Mouse (Mus musculus): Measurements from ENCODE around the gene Ecm1. TPM values are rescaled to one million over a fixed set of nuclear protein-coding genes. Genes with fewer than 3 reads are reported as not detected.

Gene Ecm1
- polyA plus RNA-seq, 1 experiment from 2014 or later: 11.1 TPM

DNA sequence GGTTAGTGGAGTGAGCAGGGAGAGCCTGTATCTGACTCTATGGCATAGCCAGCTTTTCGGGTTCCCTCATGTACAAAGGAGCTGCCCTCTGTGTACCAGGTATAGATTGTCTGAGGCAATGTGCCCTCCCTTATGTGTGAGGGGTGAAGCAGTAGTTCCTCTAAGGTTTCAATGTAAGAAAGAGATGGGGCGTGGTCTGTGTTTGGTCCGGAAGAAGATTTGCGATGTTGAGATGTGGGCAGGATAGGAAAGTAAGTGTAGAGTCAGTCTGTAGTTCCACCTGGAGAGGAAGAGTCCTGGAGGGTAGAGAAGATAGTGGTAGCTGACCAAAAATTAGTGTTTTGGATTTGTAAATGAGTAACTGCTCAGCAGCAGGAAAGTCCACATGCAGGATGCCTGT, 30.3 kb downstream of the Ecm1 start:
- Histone ChIP-seq H3K27me3 (ENCODE audit: control insufficient read depth, insufficient read depth, low read length) (no peaks in the 10 kb centered on the region), H3K4me3 (replicated peaks; ENCODE audit: low read length) (no peak overlapping the region), H3K9ac (no peak overlapping the region), H3K4me1 (replicated peaks; ENCODE audit: control insufficient read depth, insufficient read depth, low read length) (no peaks in the 10 kb centered on the region), H3K9me3 (ENCODE audit: control insufficient read depth, low read length) (no peaks in the 10 kb centered on the region), H3K27ac (no peak overlapping the region), H3K4me2 (replicated peaks) (no peak overlapping the region), H3K36me3 (replicated peaks; ENCODE audit: control insufficient read depth, insufficient read depth) (no peaks in the 10 kb centered on the region)
- DNase-seq (ENCODE audit: low spot score): no peak
- ATAC-seq (ENCODE audit: low FRiP score): no peak
- WGBS: 96% methylated on average over 4 of the region's 4 CpGs

DNA sequence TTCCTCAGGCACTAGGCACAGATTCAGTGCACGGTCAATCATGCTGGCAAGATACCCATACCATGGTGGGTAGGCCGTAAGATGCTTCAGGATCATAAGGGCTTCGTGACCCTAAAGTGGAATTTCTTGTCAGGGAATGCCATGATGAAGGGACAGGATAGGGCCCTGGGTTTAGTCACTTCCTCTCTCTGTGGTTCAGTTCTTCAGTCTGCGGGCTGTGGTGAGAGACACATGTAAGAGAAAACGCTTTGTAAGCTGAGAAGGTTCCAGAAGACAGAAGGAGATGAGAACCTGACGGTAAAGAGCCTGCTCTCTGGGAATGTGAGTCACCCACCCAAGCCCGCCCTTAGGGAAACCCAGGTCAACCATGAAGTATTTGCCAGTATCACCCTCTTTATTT, 31.9 kb downstream of the Ecm1 start:
- H3K4me2 ChIP-seq (replicated peaks): no peak overlapping the region
- WGBS: 92% methylated on average over 7 of the region's 7 CpGs
- DNase-seq (ENCODE audit: low spot score) (no peak), ATAC-seq (ENCODE audit: low FRiP score) (no peak)
- no peak overlapping the region for H3K4me3 ChIP-seq (replicated peaks; ENCODE audit: low read length)
- no peak overlapping the region for H3K27ac ChIP-seq
- H3K4me1 ChIP-seq (replicated peaks; ENCODE audit: control insufficient read depth, insufficient read depth, low read length): no peaks in the 10 kb centered on the region
- H3K36me3 ChIP-seq (replicated peaks; ENCODE audit: control insufficient read depth, insufficient read depth): no peaks in the 10 kb centered on the region
- H3K27me3 ChIP-seq (ENCODE audit: control insufficient read depth, insufficient read depth, low read length): no peaks in the 10 kb centered on the region
- H3K9me3 ChIP-seq (ENCODE audit: control insufficient read depth, low read length): no peaks in the 10 kb centered on the region
- H3K9ac ChIP-seq: no peak overlapping the region

- H3K4me3 ChIP-seq (replicated peaks; ENCODE audit: low read length): no peak overlapping the region
- no peak overlapping the region for H3K27ac ChIP-seq
- H3K4me1 ChIP-seq (replicated peaks; ENCODE audit: control insufficient read depth, insufficient read depth, low read length): 0 out of 2 replicates have a peak, but pooled peaks cover 3% of the 10 kb centered on the region
- WGBS: 89% methylated on average over 4 of the region's 4 CpGs
- H3K4me2 ChIP-seq (replicated peaks): no peak overlapping the region
- ATAC-seq (ENCODE audit: low FRiP score): no peak
- DNase-seq (ENCODE audit: low spot score): no peak
- H3K27me3 ChIP-seq (ENCODE audit: control insufficient read depth, insufficient read depth, low read length): no peaks in the 10 kb centered on the region
- H3K9ac ChIP-seq: no peak overlapping the region
- H3K9me3 ChIP-seq (ENCODE audit: control insufficient read depth, low read length): no peaks in the 10 kb centered on the region
- no peaks in the 10 kb centered on the region for H3K36me3 ChIP-seq (replicated peaks; ENCODE audit: control insufficient read depth, insufficient read depth)
Measured at GRCm38 (mm10) chr3:95706273-95706672, 33.1 kb downstream of the Ecm1 start.

GRCm38 (mm10) chr3:95704612-95705011, 34.8 kb downstream of the Ecm1 start:
- Histone ChIP-seq H3K27me3 (ENCODE audit: control insufficient read depth, insufficient read depth, low read length) (no peaks in the 10 kb centered on the region), H3K36me3 (replicated peaks; ENCODE audit: control insufficient read depth, insufficient read depth) (no peaks in the 10 kb centered on the region), H3K9me3 (ENCODE audit: control insufficient read depth, low read length) (no peaks in the 10 kb centered on the region), H3K9ac (no peak overlapping the region), H3K27ac (no peak overlapping the region), H3K4me1 (replicated peaks; ENCODE audit: control insufficient read depth, insufficient read depth, low read length) (0 out of 2 replicates have a peak, but pooled peaks cover 3% of the 10 kb centered on the region), H3K4me3 (replicated peaks; ENCODE audit: low read length) (no peak overlapping the region), H3K4me2 (replicated peaks) (no peak overlapping the region)
- DNase-seq (ENCODE audit: low spot score) (no peak), ATAC-seq (ENCODE audit: low FRiP score) (no peak)
- WGBS: 95% methylated on average over 4 of the region's 4 CpGs

DNA sequence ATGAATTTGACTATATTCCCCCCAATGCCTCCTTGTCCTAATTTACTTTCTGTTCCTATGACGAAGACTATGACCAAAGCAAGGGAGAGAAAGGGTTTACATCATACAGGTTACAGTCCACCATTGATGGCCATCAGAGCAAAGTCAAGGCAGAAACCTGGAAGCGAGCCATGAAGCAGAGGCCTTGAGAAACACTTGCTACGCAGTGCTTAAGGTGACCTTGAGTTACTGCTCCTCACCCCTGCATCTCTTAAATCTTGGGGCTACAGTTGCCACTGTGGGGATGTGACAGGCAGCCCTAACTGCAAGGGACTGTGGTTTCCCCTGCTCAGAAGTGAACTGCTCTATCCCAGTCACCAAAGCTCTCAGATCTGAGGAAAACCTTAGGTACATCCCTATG, 36.1 kb downstream of the Ecm1 start:
- H3K27ac ChIP-seq: no peak overlapping the region
- H3K4me3 ChIP-seq (replicated peaks; ENCODE audit: low read length): no peak overlapping the region
- H3K9me3 ChIP-seq (ENCODE audit: control insufficient read depth, low read length): no peaks in the 10 kb centered on the region
- ATAC-seq (ENCODE audit: low FRiP score) (no peak), DNase-seq (ENCODE audit: low spot score) (no peak)
- H3K4me2 ChIP-seq (replicated peaks): no peak overlapping the region
- no peaks in the 10 kb centered on the region for H3K27me3 ChIP-seq (ENCODE audit: control insufficient read depth, insufficient read depth, low read length)
- H3K4me1 ChIP-seq (replicated peaks; ENCODE audit: control insufficient read depth, insufficient read depth, low read length): 0 out of 2 replicates have a peak, but pooled peaks cover 3% of the 10 kb centered on the region
- no peaks in the 10 kb centered on the region for H3K36me3 ChIP-seq (replicated peaks; ENCODE audit: control insufficient read depth, insufficient read depth)
- 92% methylated on average over 3 of the region's 3 CpGs for WGBS
- no peak overlapping the region for H3K9ac ChIP-seq

- peak overlapping the region; percentile 9; the same call in 1 of the 2 replicates for H3K4me3 ChIP-seq (replicated peaks; ENCODE audit: low read length)
Measured at GRCm38 (mm10) chr3:95701877-95702540, 37.4 kb downstream of the Ecm1 start.

DNA sequence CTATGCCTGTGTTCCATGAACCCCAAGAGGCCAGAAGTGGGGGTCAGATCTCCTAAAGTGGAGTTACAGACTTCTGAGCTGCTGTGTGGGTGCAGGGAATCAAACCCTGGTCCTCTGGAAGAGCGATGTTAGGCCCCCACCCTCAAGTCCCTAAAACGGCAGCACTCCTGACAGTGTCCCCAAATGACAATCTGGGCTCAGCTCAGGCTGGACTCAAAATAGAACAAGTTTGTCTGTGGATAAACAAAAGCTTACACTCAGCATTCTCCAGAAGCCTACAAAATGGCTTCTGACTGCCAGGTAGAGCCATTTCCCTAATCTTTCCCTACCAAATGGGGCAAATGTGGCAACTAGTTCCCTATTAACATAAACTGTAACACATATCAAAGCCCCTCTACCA, 38.3 kb downstream of the Ecm1 start:
- Histone ChIP-seq H3K27me3 (ENCODE audit: control insufficient read depth, insufficient read depth, low read length) (no peaks in the 10 kb centered on the region), H3K4me2 (replicated peaks) (no peak overlapping the region), H3K9me3 (ENCODE audit: control insufficient read depth, low read length) (no peaks in the 10 kb centered on the region), H3K9ac (no peak overlapping the region), H3K36me3 (replicated peaks; ENCODE audit: control insufficient read depth, insufficient read depth) (no peaks in the 10 kb centered on the region), H3K4me3 (replicated peaks; ENCODE audit: low read length) (no peak overlapping the region), H3K27ac (no peak overlapping the region; the same call in 1 of the 2 replicates), H3K4me1 (replicated peaks; ENCODE audit: control insufficient read depth, insufficient read depth, low read length) (0 out of 2 replicates have a peak, but pooled peaks cover 3% of the 10 kb centered on the region)
- 78% methylated on average over 2 of the region's 2 CpGs for WGBS
- DNase-seq (ENCODE audit: low spot score): no peak
- no peak for ATAC-seq (ENCODE audit: low FRiP score)

More at GRCm38 (mm10) chr3:95701877-95702540, 37.4 kb downstream of the Ecm1 start:
- peak overlapping the region; percentile 49 for H3K4me2 ChIP-seq (replicated peaks)
- ATAC-seq (ENCODE audit: low FRiP score) (peak; percentile 68; the same call in 1 of the 2 replicates), DNase-seq (ENCODE audit: low spot score) (peak; percentile 67)
- H3K9ac ChIP-seq: peak overlapping the region; percentile 49
- H3K27me3 ChIP-seq (ENCODE audit: control insufficient read depth, insufficient read depth, low read length): no peaks in the 10 kb centered on the region
- 0 out of 2 replicates have a peak, but pooled peaks cover 3% of the 10 kb centered on the region for H3K4me1 ChIP-seq (replicated peaks; ENCODE audit: control insufficient read depth, insufficient read depth, low read length)
- H3K27ac ChIP-seq: no peak overlapping the region; the same call in 1 of the 2 replicates
- H3K36me3 ChIP-seq (replicated peaks; ENCODE audit: control insufficient read depth, insufficient read depth): no peaks in the 10 kb centered on the region
- 7% methylated on average over 24 of the region's 24 CpGs for WGBS
- H3K9me3 ChIP-seq (ENCODE audit: control insufficient read depth, low read length): no peaks in the 10 kb centered on the region

DNA sequence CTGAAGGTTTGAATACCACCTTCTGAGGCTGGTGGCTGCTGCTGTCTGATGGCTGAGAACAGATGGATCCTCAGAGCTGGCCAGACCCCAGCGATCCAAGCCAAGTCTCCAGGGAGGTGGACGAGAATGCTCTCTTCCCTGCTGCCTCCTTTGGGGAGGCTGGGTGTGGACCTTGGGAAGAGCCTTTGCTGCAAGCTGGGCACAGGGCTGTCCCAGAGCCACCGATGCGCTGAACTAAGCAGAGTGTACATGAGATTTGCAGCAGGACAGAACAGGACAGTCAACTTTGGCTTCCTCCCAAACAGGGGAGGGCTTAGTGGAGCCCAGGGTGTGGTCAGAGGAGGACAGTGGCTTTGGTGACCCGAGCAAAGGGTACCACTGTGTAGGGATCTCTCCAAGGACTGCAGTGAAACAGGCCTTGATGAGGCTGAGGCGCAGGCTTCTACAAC, 39.1 kb downstream of the Ecm1 start:
- no peak overlapping the region for H3K4me2 ChIP-seq (replicated peaks)
- DNase-seq (ENCODE audit: low spot score): no peak
- no peaks in the 10 kb centered on the region for H3K27me3 ChIP-seq (ENCODE audit: control insufficient read depth, insufficient read depth, low read length)
- no peaks in the 10 kb centered on the region for H3K36me3 ChIP-seq (replicated peaks; ENCODE audit: control insufficient read depth, insufficient read depth)
- WGBS: 55% methylated on average over 6 of the region's 6 CpGs
- H3K27ac ChIP-seq: no peak overlapping the region
- H3K9ac ChIP-seq: no peak overlapping the region
- no peaks in the 10 kb centered on the region for H3K9me3 ChIP-seq (ENCODE audit: control insufficient read depth, low read length)
- H3K4me1 ChIP-seq (replicated peaks; ENCODE audit: control insufficient read depth, insufficient read depth, low read length): peaks cover 9% of the 10 kb centered on the region; the same call in 1 of the 2 replicates
- no peak for ATAC-seq (ENCODE audit: low FRiP score)
- no peak overlapping the region for H3K4me3 ChIP-seq (replicated peaks; ENCODE audit: low read length)

- 96% methylated on average over 4 of the region's 4 CpGs for WGBS
- H3K27me3 ChIP-seq (ENCODE audit: control insufficient read depth, insufficient read depth, low read length): no peaks in the 10 kb centered on the region
- H3K4me2 ChIP-seq (replicated peaks): no peak overlapping the region
- ATAC-seq (ENCODE audit: low FRiP score): no peak
- H3K9me3 ChIP-seq (ENCODE audit: control insufficient read depth, low read length): no peaks in the 10 kb centered on the region
- no peak overlapping the region for H3K9ac ChIP-seq
- no peak overlapping the region for H3K4me3 ChIP-seq (replicated peaks; ENCODE audit: low read length)
- H3K27ac ChIP-seq: no peak overlapping the region
- no peak for DNase-seq (ENCODE audit: low spot score)
- H3K4me1 ChIP-seq (replicated peaks; ENCODE audit: control insufficient read depth, insufficient read depth, low read length): peaks cover 9% of the 10 kb centered on the region; the same call in 1 of the 2 replicates
- no peaks in the 10 kb centered on the region for H3K36me3 ChIP-seq (replicated peaks; ENCODE audit: control insufficient read depth, insufficient read depth)
Measured at GRCm38 (mm10) chr3:95698286-95698685, 41.1 kb downstream of the Ecm1 start.

All from hindbrain, embryonic 14.5 days (tissue).